Mouse (Mus musculus) T-helper 17 cell (primary cell): Measurements from ENCODE around the gene Sipa1l2.

Experiments
- in situ Hi-C, 2 experiments: fragments of 300-600 bp; cut with MboI, MseI; formaldehyde crosslinking; loops; 1 replicate in 1 of 2; 2 replicates in 1 of 2; pipeline ENCODE4 v1.15.1; 2025; ENCODE audit warnings: high pct_unique_total_duplicates in 2 of 2

Gene Sipa1l2

GRCm38 (mm10) chr8:125474876-125475275 lies 94.7 kb downstream of the Sipa1l2 start:
- in situ Hi-C loops = no loop called here

GRCm38 (mm10) chr8:125471374-125471773 lies 98.2 kb downstream of the Sipa1l2 start:
- in situ Hi-C loops = no loop called here

- in situ Hi-C loops = no loop called here
These were observed 104.3 kb downstream of the Sipa1l2 start for GRCm38 (mm10) chr8:125465156-125465821.

- in situ Hi-C loops = loop anchor here in 1 of 2 experiments (5.0 kb wide), 1 partner anchor 89 kb away; no protein-coding TSS in a partner anchor
These were observed 106.7 kb downstream of the Sipa1l2 start for GRCm38 (mm10) chr8:125462901-125463300.

GRCm38 (mm10) chr8:125461504-125461903 lies 108.1 kb downstream of the Sipa1l2 start:
- in situ Hi-C loops = loop anchor here in 1 of 2 experiments (5.0 kb wide), 1 partner anchor 91 kb away; no protein-coding TSS in a partner anchor

GRCm38 (mm10) chr8:125460602-125461001 lies 109.0 kb downstream of the Sipa1l2 start:
- in situ Hi-C loops = loop anchor here in 1 of 2 experiments (5.0 kb wide), 1 partner anchor 92 kb away; no protein-coding TSS in a partner anchor

GRCm38 (mm10) chr8:125449048-125449447 lies 120.6 kb downstream of the Sipa1l2 start:
- in situ Hi-C loops = no loop called here

- in situ Hi-C loops = no loop called here
These were observed 122.1 kb downstream of the Sipa1l2 start for GRCm38 (mm10) chr8:125447543-125447942.

- in situ Hi-C loops = no loop called here
These were observed 123.4 kb downstream of the Sipa1l2 start for GRCm38 (mm10) chr8:125446236-125446635.

- in situ Hi-C loops = no loop called here
These were observed 124.4 kb downstream of the Sipa1l2 start for GRCm38 (mm10) chr8:125445225-125445609.

- in situ Hi-C loops = no loop called here
These were observed 125.0 kb downstream of the Sipa1l2 start for GRCm38 (mm10) chr8:125444457-125445224.

GRCm38 (mm10) chr8:125435320-125436100 lies 134.1 kb downstream of the Sipa1l2 start:
- in situ Hi-C loops = no loop called here

- in situ Hi-C loops = no loop called here
These were observed 135.5 kb downstream of the Sipa1l2 start for GRCm38 (mm10) chr8:125434151-125434550.

GRCm38 (mm10) chr8:125431321-125431720 lies 138.3 kb downstream of the Sipa1l2 start:
- in situ Hi-C loops = no loop called here

GRCm38 (mm10) chr8:125430796-125431195 lies 138.8 kb downstream of the Sipa1l2 start:
- in situ Hi-C loops = no loop called here

GRCm38 (mm10) chr8:125428979-125429690 lies 140.5 kb downstream of the Sipa1l2 start:
- in situ Hi-C loops = no loop called here

GRCm38 (mm10) chr8:125423861-125424260 lies 145.7 kb downstream of the Sipa1l2 start:
- in situ Hi-C loops = no loop called here

GRCm38 (mm10) chr8:125419202-125419830 lies 150.3 kb downstream of the Sipa1l2 start:
- in situ Hi-C loops = no loop called here

- in situ Hi-C loops = no loop called here
These were observed 153.5 kb downstream of the Sipa1l2 start for GRCm38 (mm10) chr8:125416146-125416545.

- in situ Hi-C loops = no loop called here
These were observed 155.0 kb downstream of the Sipa1l2 start for GRCm38 (mm10) chr8:125414651-125415050.
